Mouse (Mus musculus) heart, postnatal 0 days (tissue): ENCODE measurements around the gene H2afv.

Source experiments
- CTCF ChIP-seq: IDR thresholded peaks from 2 replicates; pipeline ENCODE4 v1.5.1; 2016; ENCODE audit warnings: antibody characterized with exemption, control low read depth, low read depth
- EP300 ChIP-seq: IDR thresholded peaks from 2 replicates; pipeline ENCODE4 v1.6.1; 2016; ENCODE audit warnings: antibody characterized with exemption, low read depth

DNA sequence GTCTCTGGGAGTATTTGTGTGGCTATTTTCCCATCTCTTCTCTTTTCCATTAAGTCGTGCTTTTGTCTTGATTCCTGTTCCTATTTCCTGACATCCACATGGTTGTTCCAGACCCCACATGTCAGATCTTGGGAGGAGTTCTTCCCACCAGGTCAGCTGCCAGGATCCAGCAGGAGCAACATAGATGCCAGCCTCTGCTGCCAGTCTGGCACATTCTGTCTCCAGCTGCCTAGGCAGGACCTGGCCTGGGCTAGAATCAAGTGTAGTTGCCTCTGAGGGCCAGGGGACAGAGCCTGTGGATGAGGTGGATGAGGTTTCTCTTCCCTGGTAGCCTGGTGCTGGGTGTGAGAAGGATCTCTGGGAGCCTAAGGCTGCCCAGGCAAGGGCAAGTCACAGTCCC, 50.4 kb downstream of the H2afv start:
- TF ChIP-seq EP300 (no peak), CTCF (no peak)
